Mouse (Mus musculus): ENCODE results near the gene Chd2.
"Not testable (repeated sequence)": the region's sequence is repeated elsewhere in the genome, so short reads cannot be mapped to it uniquely, and the experiment has no call there.

Chd2 gene

DNA sequence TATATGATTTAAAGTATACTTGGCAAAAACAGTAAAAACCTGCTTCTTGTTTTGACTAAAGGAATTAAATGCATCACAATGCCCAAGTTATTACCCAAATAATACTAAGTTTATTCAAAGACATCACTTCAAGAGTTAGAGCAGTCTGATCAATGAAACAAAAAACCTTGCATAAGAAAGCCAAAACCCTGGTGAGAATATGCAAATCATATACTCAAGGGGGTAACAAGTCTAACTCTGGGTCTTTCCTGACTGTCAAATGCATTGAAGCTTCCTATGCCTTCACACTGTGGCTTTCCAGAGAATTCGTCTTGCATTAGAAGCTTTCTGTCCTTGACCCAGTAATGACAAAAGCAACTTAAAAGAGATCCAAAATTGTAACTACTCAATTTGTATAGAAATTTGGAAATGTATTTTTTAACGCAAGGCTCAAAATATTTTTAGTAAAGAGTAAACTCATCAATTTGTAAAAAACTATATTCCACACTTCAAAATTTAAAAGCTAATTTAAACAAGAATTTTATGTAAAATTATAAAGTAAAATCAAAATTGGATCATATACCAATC, 2.4 kb downstream of the Chd2 start:
- DNase-seq: no peak

DNA sequence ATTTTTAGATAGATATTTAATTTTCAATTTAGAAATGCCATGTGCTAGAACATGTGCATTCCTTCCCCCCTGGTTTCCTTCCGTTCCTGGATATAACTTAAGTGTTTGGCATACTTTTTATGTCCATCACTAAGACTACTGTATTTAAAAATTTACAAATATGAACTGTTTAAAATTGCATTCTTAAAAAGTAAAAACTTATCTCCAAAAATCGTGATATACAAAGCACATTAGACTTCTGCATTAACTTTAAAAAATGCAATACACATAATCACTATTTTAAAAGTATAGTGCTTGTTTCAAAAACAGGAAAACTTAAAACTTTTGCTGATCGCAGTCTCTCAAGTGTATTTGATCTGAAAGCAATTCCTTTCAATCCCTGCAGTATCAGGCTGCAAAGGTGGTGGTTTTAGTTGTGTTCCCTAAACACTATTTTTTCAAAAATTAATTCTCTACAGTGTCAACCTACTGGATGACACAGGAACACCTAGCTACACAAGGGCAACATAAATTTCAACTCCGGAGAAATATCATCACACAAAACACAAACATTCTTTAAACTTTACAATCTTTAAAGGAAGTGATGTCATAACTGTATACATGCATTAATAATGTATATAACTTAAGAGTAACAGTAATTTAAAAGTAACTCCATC, 3.1 kb downstream of the Chd2 start:
- DNase-seq: no peak

DNA sequence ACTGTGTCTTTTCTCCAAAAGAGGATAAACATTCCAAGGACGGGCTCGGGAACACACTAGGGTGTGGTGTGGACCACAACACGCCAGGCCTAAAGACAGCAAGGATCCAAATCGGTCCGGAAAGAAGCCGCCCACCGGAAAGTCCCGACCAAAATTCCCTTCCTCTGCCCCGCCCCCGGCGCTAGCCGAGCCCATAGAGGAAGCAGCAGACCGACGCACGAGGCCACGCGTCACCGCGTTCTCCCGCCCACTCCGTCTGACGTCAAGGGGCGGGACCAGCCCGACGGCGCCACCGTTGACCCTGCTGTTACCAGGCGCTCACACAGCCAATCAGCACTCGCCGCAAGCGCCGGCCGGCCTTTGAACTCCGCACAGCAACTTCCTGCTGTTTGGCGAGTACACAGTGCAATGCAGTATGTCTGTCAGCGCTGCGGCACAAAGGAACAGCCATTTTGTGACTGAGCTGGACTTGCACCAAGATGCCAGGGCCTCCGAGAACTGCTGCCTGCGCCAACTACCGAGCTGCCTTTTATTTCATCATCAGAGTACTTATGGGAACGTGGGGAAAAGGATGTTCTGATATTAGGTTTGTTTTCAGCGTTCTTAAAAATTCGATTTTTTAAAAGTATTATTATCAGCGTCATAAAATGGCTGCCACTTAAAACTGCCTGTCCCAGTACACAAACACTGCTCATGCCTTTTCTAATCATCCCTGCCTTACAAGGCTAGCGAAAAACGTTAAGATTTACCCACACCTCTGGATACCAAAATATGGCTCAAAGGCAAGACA, 3.8 kb downstream of the Chd2 start:
- peak; percentile 100 for DNase-seq

DNA sequence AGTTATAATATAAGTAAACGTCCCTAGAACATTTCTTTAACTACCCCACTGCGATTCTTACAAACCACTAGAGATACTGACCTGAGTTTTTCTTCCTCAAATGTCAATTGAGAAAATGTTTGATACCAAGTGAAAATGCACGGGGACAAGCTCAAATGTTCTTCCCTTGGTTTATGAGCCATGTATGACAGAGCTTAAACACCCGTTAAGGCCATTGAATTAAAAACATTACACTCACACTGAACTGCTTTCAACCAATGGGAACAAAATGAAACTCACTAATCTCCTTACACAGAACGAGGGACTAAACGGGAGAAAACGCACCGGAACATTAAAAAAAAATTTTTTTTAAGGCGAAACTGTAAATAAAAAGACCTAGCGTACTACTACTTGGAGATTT, 4.4 kb downstream of the Chd2 start:
- DNase-seq: no peak

DNA sequence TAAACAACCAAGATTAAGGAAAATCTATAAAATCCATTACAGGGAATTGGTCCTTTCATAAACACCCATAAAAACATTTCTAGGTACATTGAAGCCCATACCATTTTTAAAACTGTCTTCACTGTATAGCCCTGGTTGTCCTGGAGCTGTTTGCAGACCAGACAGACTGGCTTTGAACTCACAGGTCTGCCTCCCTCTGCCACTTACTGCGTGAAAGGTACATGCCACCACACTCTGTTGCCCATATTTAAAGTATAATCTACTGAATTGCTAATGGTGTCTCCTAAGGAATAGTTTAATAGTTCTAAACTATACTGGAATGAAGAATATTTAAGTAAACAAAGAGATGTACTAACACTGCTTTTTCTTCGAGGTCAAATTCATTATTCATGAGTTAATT, 5.1 kb downstream of the Chd2 start:
- DNase-seq: no peak

DNA sequence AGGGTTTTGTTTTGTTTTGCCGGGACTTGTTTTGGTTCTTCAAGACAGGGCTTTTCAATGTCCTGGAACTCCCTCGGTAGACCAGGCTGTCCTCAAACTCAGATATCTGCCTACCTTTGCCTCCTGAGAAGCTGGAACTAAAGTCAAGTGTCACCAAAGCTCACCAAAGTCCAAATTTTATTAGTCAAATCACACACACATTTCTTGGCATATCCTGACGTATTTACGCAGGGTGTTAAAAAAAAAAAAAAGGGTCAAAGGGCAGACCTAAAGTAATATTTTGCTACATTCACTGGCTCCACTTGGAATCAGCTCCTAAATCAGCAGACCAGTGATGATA, 5.8 kb downstream of the Chd2 start:
- no peak for DNase-seq

DNA sequence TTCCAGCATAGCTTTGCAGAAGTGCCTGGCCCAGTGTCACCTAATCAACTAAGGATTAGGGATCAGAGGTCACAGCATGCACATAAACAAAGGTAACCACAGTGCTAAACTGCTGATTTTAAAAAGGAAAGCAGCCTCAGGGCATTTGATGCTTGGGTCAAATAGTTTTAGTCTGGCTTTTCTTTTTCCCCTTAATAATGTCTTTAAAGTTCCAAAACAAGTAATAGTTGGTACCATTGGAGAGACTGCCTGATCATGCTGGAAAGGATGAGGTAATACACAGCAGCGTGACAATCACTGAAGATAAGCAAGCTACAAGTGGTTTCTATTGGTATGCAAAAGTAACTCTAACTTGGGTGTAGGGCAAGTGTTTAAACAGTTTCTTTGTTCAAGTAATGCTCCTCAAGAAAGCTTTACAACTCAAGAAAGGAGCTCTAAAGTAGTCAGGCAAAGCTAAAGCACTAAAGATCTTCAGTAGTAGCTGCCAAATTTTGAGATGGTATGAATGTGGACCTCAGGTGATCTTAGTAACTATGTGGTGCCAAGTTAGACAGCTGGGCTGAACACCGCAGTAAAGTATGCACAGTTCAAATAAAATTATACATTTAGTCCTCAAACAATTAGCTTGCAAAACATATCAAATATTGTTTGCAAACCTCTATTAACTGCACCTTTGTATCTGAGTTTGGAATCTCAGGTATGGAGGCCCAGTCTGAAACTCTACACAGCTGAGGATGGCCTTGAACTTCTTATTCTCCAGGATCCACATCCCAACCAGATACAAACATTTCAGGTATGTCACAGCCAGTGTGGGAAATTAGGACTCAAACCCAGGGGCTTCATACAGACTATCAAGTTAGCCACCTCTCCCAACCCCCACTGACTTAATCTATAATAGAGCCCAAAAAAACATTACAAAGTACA, 6.4 kb downstream of the Chd2 start:
- DNase-seq: no peak

DNA sequence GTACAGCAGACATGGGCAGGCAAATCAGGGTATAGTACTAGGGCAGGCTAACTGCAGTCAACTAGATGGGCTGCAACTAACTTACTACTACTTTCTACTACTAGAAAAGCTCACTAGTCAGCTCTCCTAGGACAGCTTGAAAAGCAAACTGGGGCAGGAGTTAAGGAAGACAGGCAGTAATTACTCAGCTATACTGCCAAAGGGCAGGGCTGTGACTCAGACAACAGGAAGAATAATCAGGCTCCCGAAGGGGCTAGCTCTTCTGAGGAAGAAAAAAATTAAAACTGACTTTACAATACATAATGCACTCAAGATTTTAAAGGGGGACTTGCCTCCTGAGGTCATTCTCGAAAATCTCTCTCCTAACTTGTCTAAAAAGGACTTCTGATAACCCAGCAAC, 8.2 kb downstream of the Chd2 start:
- DNase-seq: no peak

DNA sequence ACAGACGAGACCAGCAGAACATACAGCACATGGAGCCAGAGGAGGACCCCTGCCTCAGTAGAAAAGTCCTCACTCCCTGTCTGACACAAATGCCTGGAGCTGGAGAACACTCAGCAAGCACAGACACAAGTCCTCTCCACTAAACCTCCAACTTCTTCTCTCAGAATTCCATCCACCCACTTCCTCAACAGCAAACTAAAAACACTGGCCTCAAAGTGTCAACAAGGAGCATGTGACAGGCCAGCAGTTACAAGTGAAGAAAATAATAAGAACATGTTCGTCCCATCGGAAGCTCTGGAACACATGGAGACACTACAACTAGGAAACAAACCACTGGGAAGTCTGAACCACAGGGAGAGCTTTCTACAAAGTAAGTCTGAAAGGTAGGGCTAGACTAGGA, 8.7 kb downstream of the Chd2 start:
- peak; percentile 35 to 64 for DNase-seq

DNA sequence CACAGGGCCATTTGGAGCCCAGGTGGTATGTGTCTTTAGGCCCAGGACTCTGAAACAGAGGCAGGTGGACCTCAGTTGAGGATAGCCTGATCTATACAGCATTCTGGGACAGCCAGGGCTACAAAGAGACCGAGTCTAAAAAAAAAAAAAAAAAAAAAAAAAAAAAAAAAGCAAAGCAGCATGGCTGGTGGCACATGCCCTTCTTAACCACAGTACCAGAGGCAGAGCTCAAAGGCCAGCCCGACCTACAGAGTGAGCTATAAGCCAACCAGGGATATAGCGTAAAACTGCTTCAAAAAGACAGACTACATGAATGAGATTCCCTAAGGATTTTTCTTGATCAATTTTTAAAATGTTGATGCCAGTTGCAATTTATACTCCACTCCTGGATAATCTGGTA, 9.5 kb downstream of the Chd2 start:
- no peak for DNase-seq

DNA sequence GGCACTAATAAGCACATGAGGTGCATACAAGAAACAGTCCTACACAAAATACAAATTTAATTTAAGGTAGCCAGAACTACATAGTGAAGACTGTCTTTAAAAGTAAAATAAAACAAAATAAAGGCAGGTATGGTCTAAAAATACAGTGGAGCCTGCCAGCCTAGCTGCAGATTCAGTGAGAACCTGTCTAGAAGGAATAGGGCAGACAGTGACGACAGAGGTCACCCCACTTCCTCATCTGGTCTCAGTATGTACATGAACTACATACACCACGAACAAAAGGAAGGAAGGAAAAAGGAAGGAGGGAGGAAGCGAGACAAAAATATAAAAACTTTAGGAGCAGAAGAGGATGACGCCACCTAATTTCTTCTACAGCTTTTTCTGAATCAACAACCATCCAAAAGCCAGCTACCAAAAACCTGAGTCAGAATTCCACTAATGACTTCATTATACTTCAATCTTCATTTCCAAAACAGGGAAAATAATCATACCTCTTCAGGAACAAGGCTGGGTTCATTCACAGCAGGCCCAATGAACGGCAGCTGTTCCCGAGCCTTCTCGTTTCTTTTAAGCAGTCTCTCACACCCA, 10.0 kb downstream of the Chd2 start:
- DNase-seq: peak in 1 of 2 experiments; percentile 45

DNA sequence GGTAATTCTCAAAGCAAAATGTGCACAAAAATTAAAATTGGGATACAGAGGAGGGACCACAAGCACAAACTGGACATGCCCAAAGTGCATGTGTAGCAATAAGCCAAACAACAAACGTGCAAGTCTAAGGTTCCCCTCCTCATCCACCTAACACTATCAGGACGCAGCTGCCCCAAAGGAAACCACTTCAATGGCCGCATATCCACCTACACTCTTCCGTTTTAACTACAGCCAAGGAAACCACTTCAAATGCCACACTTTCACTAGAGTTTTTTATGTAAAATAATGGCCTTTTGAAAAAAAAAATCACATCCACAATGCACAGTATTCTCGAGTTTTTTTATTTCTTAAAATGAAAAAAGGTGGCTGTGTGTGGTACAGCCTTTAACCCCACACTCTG, 10.8 kb downstream of the Chd2 start:
- no peak for DNase-seq

DNA sequence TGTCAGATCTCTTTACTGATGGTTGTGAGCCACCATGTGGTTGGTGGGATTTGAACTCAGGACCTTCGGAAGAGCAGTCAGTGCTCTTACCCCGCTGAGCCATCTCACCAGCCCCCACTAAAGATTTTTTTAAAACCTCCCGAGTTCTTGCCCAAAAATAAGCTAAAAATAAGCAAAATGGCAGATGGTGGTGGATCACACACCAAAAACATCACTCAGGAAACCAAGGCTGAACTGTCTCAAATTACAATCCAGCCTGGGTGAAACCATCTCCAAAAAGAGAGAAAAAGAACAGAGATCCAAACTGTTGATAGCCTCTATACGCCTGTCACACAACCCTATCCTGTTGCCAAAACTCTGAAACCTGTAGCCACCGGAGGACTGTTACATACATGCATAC, 11.5 kb downstream of the Chd2 start:
- no peak for DNase-seq

DNA sequence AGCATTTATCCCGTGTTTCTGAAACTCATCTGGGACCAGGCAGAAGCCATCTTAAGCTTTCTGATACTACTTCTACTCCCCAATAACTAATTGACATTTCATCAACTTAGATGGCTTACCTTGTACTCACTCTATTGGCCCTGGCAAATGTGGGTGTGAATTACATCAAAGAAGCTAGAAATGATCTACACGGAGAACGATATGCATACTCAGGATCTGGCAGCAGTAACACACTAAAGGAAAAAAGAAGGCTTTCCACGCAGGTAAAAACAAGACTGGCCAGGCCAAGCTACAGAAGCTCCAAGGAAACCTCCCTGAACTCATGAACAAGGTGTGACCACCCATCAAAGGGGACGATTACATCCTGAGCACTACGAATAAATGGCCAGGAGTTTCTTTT, 12.4 kb downstream of the Chd2 start:
- DNase-seq: no peak

DNA sequence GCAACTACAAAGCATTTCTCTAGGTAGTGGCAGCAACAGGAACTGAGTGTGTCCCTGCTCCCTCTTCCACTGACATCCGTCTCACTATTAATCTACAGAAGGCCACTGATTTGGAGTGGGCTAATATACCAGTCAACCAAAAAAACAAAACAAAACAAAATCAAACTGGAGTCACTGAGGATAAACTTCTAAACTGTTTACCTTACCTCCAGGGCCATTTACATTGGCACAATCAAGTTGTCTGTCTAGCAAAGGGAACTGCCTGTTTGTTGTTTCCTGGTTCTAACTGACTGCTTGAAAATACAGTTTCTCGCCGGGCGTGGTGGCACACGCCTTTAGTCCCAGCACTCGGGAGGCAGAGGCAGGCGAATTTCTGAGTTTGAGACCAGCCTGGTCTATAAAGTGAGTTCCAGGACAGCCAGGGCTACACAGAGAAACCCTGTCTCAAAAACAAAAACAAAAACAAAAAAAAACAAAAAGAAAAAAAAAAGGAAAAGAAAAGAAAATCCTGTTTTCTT, 13.2 kb downstream of the Chd2 start:
- not testable (repeated sequence) for DNase-seq

DNA sequence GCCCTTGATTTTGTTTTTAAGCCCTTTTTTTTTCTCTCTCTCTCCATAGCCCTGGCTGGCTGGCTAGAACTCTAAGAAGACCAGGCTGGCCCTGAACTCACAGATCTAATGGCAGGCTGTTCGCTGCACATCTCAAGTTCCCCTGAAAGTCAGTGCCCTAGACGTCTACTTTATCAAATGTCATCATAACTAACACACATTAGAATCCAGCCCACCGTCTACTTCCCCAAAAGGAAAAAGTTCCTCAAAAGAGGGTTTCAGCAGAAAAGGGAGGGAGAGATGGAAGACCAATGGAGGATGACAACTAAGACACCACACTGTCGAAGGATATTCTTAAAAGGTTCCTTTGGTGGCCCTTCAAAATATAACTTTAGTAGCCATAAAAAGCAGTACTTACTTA, 14.4 kb downstream of the Chd2 start:
- DNase-seq: no peak

DNA sequence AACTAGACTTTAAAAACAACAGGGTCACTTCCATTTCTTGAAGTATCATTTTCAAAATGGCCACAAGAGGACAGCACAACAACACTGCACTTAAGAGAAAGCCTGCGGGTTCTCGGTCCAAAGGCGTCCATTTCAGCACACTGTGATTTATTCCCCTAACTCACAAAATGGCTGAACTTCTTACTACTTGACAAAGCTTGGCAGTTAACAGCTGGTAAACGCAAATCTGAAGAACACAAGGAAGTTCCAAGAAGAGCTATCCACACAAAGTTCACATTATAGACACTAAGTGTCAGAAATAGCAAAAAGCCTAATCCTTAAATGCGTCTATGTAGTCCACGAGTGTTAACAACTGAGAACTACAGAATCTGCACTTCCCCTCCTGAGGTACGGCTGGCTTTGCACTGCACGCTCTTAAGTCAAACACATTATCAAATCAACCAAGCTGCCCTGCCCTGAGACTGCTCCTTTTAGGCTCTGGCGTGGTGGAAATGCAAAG, 17.1 kb downstream of the Chd2 start:
- DNase-seq: peak; percentile 70 to 86

DNA sequence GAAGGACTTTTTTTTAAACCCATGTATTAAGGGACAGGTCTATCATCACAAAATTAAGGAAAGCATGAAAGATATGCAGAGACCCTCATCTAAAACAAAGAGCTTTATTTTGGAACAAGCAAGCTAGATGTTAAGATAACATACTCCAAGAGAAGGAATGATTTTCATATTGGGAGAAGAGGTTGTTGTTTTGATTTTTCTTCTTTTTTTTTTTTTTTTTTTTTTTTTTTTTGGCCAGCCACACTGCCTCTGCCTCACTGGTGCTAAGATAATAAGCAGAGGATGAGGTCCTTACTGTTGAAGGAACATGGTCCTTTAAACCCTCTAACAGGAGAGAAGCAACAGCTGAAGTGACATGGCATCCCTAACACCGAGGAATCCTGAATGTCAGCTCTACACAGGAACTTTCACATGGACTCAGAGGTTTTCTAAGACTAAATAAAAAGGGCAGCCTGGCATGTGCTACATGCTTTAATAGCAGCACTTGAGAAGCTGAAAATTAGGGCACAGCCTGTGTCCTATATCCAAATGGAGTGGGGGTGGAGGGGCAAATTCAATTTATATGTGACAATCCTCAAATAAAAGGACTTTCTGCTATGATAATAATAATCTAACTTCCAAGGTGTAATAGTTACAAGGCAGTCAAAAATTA, 17.9 kb downstream of the Chd2 start:
- DNase-seq: no peak

DNA sequence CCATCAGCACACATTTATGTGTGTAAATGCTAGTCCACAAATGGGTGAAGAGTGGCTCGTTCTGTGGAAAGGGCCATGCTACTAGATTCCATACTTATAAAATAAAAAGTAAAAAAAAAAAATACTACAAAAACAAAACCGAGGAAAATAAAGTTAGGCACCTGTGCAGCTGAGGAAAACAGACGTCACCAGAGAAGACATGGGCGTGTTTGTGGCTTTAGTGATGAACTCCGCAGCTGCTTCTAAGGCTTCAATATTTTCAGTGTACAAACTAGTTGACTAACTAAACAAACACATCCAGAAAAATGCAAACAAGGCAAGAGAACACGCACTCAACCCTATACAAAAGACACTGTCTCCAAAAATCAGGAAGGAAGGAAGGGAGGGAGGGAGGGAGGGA, 18.4 kb downstream of the Chd2 start:
- no peak for DNase-seq

DNA sequence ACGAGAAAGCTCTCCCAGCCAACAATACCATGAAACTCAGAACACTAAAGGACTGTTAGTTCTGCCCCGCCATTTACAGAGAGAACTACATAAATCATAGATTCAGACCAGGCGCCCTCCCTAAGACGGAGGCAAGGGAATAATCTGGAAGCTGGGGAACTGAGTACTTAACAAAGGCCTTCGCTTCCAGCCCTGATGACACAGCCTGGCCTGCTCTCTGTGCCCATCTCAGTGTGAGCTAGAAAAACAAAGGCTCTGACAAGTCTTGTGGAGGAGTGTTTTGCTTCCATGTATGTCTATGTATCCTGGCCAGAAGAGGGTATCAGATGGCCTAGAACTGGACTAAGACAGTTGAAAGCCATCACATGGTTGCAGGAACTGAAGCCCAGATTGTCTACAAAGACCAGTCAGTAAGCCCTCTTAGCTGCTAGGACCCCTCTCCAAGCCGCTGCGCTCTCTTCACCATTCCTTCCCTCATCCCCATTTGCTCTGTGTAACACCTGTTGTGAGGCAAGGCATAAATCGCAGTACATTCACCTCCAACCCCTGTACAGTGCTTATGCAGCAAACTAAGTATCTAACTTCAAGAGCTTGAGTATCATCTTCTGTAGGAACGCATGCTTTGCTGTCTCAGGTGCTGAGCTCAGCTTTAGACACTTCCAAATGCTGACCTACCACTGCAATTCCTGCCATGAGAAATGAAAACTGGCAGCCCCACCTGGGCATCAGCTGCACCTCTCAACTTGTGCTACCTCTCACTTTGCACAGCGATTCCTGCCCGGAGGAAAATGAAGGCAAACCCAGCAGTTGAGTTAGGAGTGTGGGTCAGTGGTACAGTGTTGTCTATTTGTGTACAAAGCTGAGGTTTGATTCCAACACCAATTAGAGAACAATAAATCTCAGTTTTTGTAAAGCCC, 20.1 kb downstream of the Chd2 start:
- DNase-seq: no peak

DNA sequence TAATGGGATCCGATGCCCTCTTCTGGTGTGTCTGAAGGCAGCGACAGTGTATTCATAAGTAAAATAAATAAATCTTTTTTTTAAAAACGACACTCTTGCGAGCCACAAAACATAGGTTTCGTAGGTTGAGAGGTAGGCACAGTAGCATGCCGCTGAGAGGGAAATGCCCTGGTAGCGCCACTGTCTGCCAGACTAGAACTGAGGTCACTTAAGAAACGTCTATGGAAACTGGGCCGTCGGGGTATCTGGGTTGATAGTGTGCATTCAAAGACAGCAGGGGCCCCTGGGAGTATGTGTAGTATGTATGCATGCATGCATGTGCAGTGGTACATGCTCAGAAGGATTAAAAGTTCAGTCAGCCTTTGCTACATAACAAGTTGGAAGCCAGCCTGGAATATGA, 21.4 kb downstream of the Chd2 start:
- no peak for DNase-seq

Measured in kidney, postnatal 36 days (tissue).